Mouse (Mus musculus): ENCODE results near the gene Gkn1. TPM values are rescaled to one million over a fixed set of nuclear protein-coding genes. Genes with fewer than 3 reads are reported as not detected.

Gkn1 gene
- polyA plus RNA-seq, 1 experiment from 2014 or later = 0.66 TPM

DNA sequence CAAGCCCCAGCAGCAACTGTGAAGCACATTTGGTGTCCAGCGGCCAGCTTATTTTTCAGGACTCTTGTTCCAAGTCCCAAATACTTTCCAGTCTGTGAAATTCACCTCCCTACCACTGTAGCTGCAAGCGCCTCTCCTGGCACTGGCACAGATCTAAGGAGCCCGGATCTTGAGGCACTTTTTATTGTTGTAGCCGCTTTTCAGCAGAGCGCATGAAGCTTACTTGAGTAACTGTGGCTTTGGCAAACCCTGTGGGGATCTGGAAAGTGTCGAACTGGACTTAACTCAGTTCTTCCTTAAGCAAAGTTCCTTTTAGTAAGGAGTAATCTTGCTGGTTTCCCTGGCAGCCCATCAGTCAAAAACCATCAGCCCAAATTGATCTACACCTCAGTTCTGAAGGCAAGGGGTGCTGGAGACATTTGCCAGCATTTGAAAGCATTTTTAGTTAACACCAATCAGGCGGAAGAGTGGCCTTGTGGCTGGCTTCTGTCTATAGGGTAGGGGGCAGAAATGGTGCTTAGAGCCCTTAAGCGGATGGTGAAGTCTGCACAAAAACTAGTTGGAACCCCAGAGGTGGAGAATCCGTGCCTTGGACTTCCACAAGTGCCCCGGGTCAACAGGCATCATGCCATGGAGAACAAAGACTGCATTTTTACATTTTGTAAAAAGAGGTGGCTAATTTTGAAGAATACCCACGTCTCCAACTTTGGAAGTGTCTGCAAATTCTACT, 16.2 kb downstream of the Gkn1 start:
- Histone ChIP-seq H3K9ac (ENCODE audit: low read length) (peak overlapping the region; percentile 74), H3K4me2 (ENCODE audit: low read length) (peak overlapping the region; percentile 64), H3K36me3 (ENCODE audit: control insufficient read depth, insufficient read depth, low read length) (no peaks in the 10 kb centered on the region), H3K27ac (ENCODE audit: low read depth) (peak overlapping the region; percentile 76), H3K27me3 (replicated peaks; ENCODE audit: control insufficient read depth, insufficient read depth, low read length) (no peaks in the 10 kb centered on the region), H3K4me3 (ENCODE audit: low read depth, low read length) (peak overlapping the region; percentile 64), H3K9me3 (ENCODE audit: control insufficient read depth, low read length) (no peaks in the 10 kb centered on the region), H3K4me1 (replicated peaks; ENCODE audit: control insufficient read depth, insufficient read depth, low read length) (peaks cover 15% of the 10 kb centered on the region; the same call in 1 of the 2 replicates)
- DNase-seq (ENCODE audit: low spot score) (peak; percentile 73), ATAC-seq (replicated peaks; ENCODE audit: low FRiP score, low TSS enrichment, low read depth) (no peak)
- 17% methylated on average over 11 of the region's 11 CpGs for WGBS

DNA sequence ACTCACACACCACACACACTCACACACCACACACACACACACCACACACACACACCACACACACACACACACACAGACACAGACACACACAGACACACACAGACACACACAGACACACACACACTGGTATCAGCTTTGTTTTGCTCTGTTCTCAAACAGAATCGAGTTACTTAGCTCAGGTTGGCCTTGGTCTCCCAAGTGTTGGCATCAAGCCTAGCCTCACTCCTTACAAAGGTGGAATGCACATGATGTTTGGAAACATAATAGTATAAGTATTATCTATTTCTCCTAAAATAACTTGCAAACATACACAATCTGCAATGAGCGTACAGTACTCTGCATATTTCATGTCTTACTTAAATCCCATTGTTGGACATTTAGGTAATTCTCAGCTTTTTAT, 18.4 kb downstream of the Gkn1 start:
- 0 out of 2 replicates have a peak overlapping the region, but pooled peaks have one; percentile 64 for H3K4me3 ChIP-seq (ENCODE audit: low read depth, low read length)
- no peak overlapping the region for H3K9ac ChIP-seq (ENCODE audit: low read length)

DNA sequence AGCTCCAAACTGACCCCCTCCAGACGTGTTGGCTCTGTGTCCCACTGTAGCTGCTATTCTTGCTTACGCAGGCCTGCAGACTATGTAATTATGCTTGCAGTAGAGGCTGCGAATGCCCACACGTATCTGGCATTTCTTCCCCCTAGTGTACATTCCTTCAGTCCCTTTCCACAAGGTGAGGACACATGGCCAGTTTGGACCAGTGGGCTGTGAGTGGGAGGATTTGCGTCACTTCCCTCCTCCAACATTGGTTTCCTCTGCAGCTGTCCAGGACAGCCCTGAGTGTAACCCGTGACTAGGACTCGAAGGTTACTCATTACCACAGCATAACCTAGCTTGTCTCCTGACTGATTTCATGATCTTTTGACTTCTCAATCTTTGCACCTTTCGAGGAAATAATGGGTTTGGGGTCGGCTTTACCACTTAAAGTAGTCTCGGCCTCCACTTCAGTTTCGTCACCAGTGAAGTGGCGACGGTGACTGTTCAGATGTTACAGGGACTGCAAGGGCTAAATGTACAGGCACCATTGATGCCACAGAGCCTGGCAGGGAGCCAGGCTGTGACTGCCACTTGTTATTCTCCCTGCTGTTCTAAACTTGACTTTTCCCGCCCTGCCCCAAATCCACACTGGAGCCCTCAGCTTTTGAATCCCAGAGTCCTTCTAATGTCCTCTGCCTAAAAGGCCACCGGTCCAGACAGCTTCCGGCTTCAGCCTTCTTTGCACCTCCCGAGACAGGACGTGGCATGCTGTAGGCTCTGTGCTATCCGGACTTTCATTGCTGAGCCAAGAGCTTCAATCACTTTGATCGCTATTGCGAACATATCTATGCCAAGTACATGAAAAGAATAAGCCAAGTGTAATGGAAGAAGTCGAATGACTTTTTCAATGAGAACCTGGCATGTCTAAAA, 22.2 kb downstream of the Gkn1 start:
- Histone ChIP-seq H3K36me3 (ENCODE audit: control insufficient read depth, insufficient read depth, low read length) (no peaks in the 10 kb centered on the region), H3K27me3 (replicated peaks; ENCODE audit: control insufficient read depth, insufficient read depth, low read length) (no peaks in the 10 kb centered on the region), H3K27ac (ENCODE audit: low read depth) (no peak overlapping the region), H3K4me2 (ENCODE audit: low read length) (no peak overlapping the region), H3K4me1 (replicated peaks; ENCODE audit: control insufficient read depth, insufficient read depth, low read length) (peaks cover 11% of the 10 kb centered on the region; the same call in 1 of the 2 replicates), H3K9ac (ENCODE audit: low read length) (no peak overlapping the region), H3K9me3 (ENCODE audit: control insufficient read depth, low read length) (no peaks in the 10 kb centered on the region), H3K4me3 (ENCODE audit: low read depth, low read length) (no peak overlapping the region)
- WGBS = 89% methylated on average over 22 of the region's 22 CpGs
- DNase-seq (ENCODE audit: low spot score) = no peak
- ATAC-seq (replicated peaks; ENCODE audit: low FRiP score, low TSS enrichment, low read depth) = no peak

More for the DNA sequence above, 18.4 kb downstream of the Gkn1 start:
- WGBS = 52% methylated on average over 2 of the region's 2 CpGs
- Histone ChIP-seq H3K9me3 (ENCODE audit: control insufficient read depth, low read length) (no peaks in the 10 kb centered on the region), H3K4me1 (replicated peaks; ENCODE audit: control insufficient read depth, insufficient read depth, low read length) (peaks cover 15% of the 10 kb centered on the region; the same call in 1 of the 2 replicates), H3K27ac (ENCODE audit: low read depth) (no peak overlapping the region), H3K27me3 (replicated peaks; ENCODE audit: control insufficient read depth, insufficient read depth, low read length) (no peaks in the 10 kb centered on the region), H3K4me2 (ENCODE audit: low read length) (peak overlapping the region; percentile 64), H3K36me3 (ENCODE audit: control insufficient read depth, insufficient read depth, low read length) (no peaks in the 10 kb centered on the region)
- no peak for DNase-seq (ENCODE audit: low spot score)
- ATAC-seq (replicated peaks; ENCODE audit: low FRiP score, low TSS enrichment, low read depth) = no peak

- 74% methylated on average over 2 of the region's 2 CpGs for WGBS
- DNase-seq (ENCODE audit: low spot score) (no peak), ATAC-seq (replicated peaks; ENCODE audit: low FRiP score, low TSS enrichment, low read depth) (no peak)
- no peak overlapping the region for H3K27ac ChIP-seq (ENCODE audit: low read depth)
- no peak overlapping the region for H3K9ac ChIP-seq (ENCODE audit: low read length)
- peaks cover 11% of the 10 kb centered on the region; the same call in 1 of the 2 replicates for H3K4me1 ChIP-seq (replicated peaks; ENCODE audit: control insufficient read depth, insufficient read depth, low read length)
- H3K4me2 ChIP-seq (ENCODE audit: low read length) = no peak overlapping the region
- no peaks in the 10 kb centered on the region for H3K9me3 ChIP-seq (ENCODE audit: control insufficient read depth, low read length)
- no peaks in the 10 kb centered on the region for H3K27me3 ChIP-seq (replicated peaks; ENCODE audit: control insufficient read depth, insufficient read depth, low read length)
- no peak overlapping the region for H3K4me3 ChIP-seq (ENCODE audit: low read depth, low read length)
- no peaks in the 10 kb centered on the region for H3K36me3 ChIP-seq (ENCODE audit: control insufficient read depth, insufficient read depth, low read length)
These were observed 23.8 kb downstream of the Gkn1 start for GRCm38 (mm10) chr6:87326932-87327331.

- no peaks in the 10 kb centered on the region for H3K36me3 ChIP-seq (ENCODE audit: control insufficient read depth, insufficient read depth, low read length)
- DNase-seq (ENCODE audit: low spot score) (no peak), ATAC-seq (replicated peaks; ENCODE audit: low FRiP score, low TSS enrichment, low read depth) (no peak)
- no peak overlapping the region for H3K9ac ChIP-seq (ENCODE audit: low read length)
- no peaks in the 10 kb centered on the region for H3K27me3 ChIP-seq (replicated peaks; ENCODE audit: control insufficient read depth, insufficient read depth, low read length)
- no peak overlapping the region for H3K4me2 ChIP-seq (ENCODE audit: low read length)
- H3K4me3 ChIP-seq (ENCODE audit: low read depth, low read length) = no peak overlapping the region
- no peaks in the 10 kb centered on the region; the same call in 1 of the 2 replicates for H3K4me1 ChIP-seq (replicated peaks; ENCODE audit: control insufficient read depth, insufficient read depth, low read length)
- 86% methylated on average over 2 of the region's 2 CpGs for WGBS
- H3K27ac ChIP-seq (ENCODE audit: low read depth) = no peak overlapping the region
- H3K9me3 ChIP-seq (ENCODE audit: control insufficient read depth, low read length) = no peaks in the 10 kb centered on the region
These were observed 27.4 kb downstream of the Gkn1 start for GRCm38 (mm10) chr6:87323381-87323780.

- WGBS = 91% methylated on average over 7 of the region's 7 CpGs
- H3K9ac ChIP-seq (ENCODE audit: low read length) = no peak overlapping the region
- no peak overlapping the region for H3K27ac ChIP-seq (ENCODE audit: low read depth)
- H3K27me3 ChIP-seq (replicated peaks; ENCODE audit: control insufficient read depth, insufficient read depth, low read length) = no peaks in the 10 kb centered on the region
- no peak overlapping the region for H3K4me3 ChIP-seq (ENCODE audit: low read depth, low read length)
- ATAC-seq (replicated peaks; ENCODE audit: low FRiP score, low TSS enrichment, low read depth) = no peak
- no peaks in the 10 kb centered on the region for H3K9me3 ChIP-seq (ENCODE audit: control insufficient read depth, low read length)
- H3K4me1 ChIP-seq (replicated peaks; ENCODE audit: control insufficient read depth, insufficient read depth, low read length) = no peaks in the 10 kb centered on the region
- no peaks in the 10 kb centered on the region for H3K36me3 ChIP-seq (ENCODE audit: control insufficient read depth, insufficient read depth, low read length)
- no peak for DNase-seq (ENCODE audit: low spot score)
- H3K4me2 ChIP-seq (ENCODE audit: low read length) = no peak overlapping the region
These were observed 32.1 kb downstream of the Gkn1 start for GRCm38 (mm10) chr6:87318651-87319050.

DNA sequence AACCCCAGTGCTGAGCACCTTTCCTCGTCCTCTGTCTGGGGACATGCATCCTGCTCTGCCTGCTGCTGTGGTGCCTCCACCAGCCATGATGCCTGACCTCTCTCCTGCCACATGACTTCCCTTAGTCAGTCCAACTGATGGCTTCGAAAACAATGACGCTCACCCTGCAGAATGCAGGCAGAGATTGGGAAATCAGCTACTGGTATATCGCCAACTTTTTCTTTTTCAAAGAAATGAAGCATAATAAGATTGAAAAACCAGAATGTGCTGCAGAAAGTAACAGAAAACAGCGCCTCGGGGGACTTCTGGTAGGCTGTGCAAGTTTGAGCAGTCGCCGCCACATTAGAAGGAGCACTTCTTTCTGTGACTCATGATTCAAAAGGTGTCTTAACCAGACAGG, 33.8 kb downstream of the Gkn1 start:
- Histone ChIP-seq H3K4me1 (replicated peaks; ENCODE audit: control insufficient read depth, insufficient read depth, low read length) (no peaks in the 10 kb centered on the region), H3K9ac (ENCODE audit: low read length) (no peak overlapping the region), H3K27ac (ENCODE audit: low read depth) (no peak overlapping the region), H3K9me3 (ENCODE audit: control insufficient read depth, low read length) (no peaks in the 10 kb centered on the region), H3K4me2 (ENCODE audit: low read length) (no peak overlapping the region), H3K4me3 (ENCODE audit: low read depth, low read length) (no peak overlapping the region), H3K27me3 (replicated peaks; ENCODE audit: control insufficient read depth, insufficient read depth, low read length) (no peaks in the 10 kb centered on the region), H3K36me3 (ENCODE audit: control insufficient read depth, insufficient read depth, low read length) (no peaks in the 10 kb centered on the region)
- 95% methylated on average over 8 of the region's 8 CpGs for WGBS
- DNase-seq (ENCODE audit: low spot score) (no peak), ATAC-seq (replicated peaks; ENCODE audit: low FRiP score, low TSS enrichment, low read depth) (no peak)

GRCm38 (mm10) chr6:87312761-87313160, 38.0 kb downstream of the Gkn1 start:
- no peak overlapping the region for H3K27ac ChIP-seq (ENCODE audit: low read depth)
- ATAC-seq (replicated peaks; ENCODE audit: low FRiP score, low TSS enrichment, low read depth) = no peak
- H3K27me3 ChIP-seq (replicated peaks; ENCODE audit: control insufficient read depth, insufficient read depth, low read length) = no peaks in the 10 kb centered on the region

More at GRCm38 (mm10) chr6:87312761-87313160, 38.0 kb downstream of the Gkn1 start:
- DNase-seq (ENCODE audit: low spot score) = no peak
- Histone ChIP-seq H3K9me3 (ENCODE audit: control insufficient read depth, low read length) (no peaks in the 10 kb centered on the region), H3K4me1 (replicated peaks; ENCODE audit: control insufficient read depth, insufficient read depth, low read length) (no peaks in the 10 kb centered on the region), H3K9ac (ENCODE audit: low read length) (no peak overlapping the region), H3K4me2 (ENCODE audit: low read length) (no peak overlapping the region), H3K36me3 (ENCODE audit: control insufficient read depth, insufficient read depth, low read length) (peaks cover 9% of the 10 kb centered on the region; the same call in 1 of the 2 replicates), H3K4me3 (ENCODE audit: low read depth, low read length) (no peak overlapping the region)
- WGBS = 73% methylated on average over 4 of the region's 4 CpGs
